Comparison of ENCODE assay signal across 9 mouse cellular contexts in genomic region chr1:126817381-126818034, GRCm38 (mm10). TPM values are rescaled to one million over a fixed set of nuclear protein-coding genes. Genes with fewer than 3 reads are reported as not detected.
DNase-seq lines count a peak whose midpoint lies in the region; ATAC-seq and TF ChIP-seq lines count a peak whose summit lies in the region.
"Had no signal": no experiment of that assay in that cellular context is flagged by ENCODE, and none has a peak within 500 bp of the region (broad histone marks: within the 10 kb centered on the region; RNA-seq: fewer than 3 reads in every experiment).

No protein-coding gene starts in this region.

- TF ChIP-seq CTCF in liver, postnatal 0 days (IDR thresholded peaks at IDR 0.05; ENCODE audit: low read depth): no peak
- TF ChIP-seq CTCF in spleen, adult 2 months (IDR thresholded peaks at IDR 0.05; ENCODE audit: extremely low read depth, insufficient read depth, insufficient read length, insufficient replicate concordance): no peak

- TF ChIP-seq POLR2A in spleen, adult 2 months (IDR thresholded peaks at IDR 0.05; ENCODE audit: low read depth, low read length): no peak

- no peaks in the 10 kb centered on the region for H3K27me3 ChIP-seq in kidney, embryonic 14.5 days (ENCODE audit: control insufficient read depth, insufficient read depth, low read length)
- H3K27me3 ChIP-seq in heart, embryonic 16.5 days (ENCODE audit: control insufficient read depth, insufficient read depth, low read length): no peaks in the 10 kb centered on the region
- H3K27me3 ChIP-seq in liver, postnatal 0 days (ENCODE audit: insufficient read depth, low read length): peaks cover under 1% of the 10 kb centered on the region; the same call in 1 of the 2 replicates
- H3K27me3 ChIP-seq in spleen, adult 2 months (ENCODE audit: control insufficient read depth, insufficient read depth, low read length): no peaks in the 10 kb centered on the region

- H3K4me3 ChIP-seq in kidney, embryonic 14.5 days (ENCODE audit: low read length): no peak overlapping the region
- H3K4me3 ChIP-seq in heart, embryonic 16.5 days (ENCODE audit: low read length): no peak overlapping the region
- no peak overlapping the region for H3K4me3 ChIP-seq in liver, postnatal 0 days (ENCODE audit: low read depth, low read length)
- H3K4me3 ChIP-seq in spleen, adult 2 months (ENCODE audit: extremely low read depth, insufficient read depth, insufficient read length): no peak overlapping the region

- DNase-seq in kidney, adult 9 months: no peak
- peak; percentile 34 for DNase-seq in embryo, embryonic 10 days (ENCODE audit: low spot score)
- peak; percentile 54 for DNase-seq in liver, postnatal 0 days
- peak; percentile 45 to 63 for DNase-seq in spleen, adult 2 months (ENCODE audit: low read depth in 1 of 2, low spot score in 2 of 2)
- DNase-seq in cerebellum, postnatal 4 days (ENCODE audit: low spot score in 2 of 2): no peak
- no peak for DNase-seq in left cerebral cortex, postnatal 4 days

- 30% methylated on average over 9 of the region's 9 CpGs for WGBS in kidney, embryonic 14.5 days
- 20% methylated on average over 9 of the region's 9 CpGs for WGBS in heart, embryonic 16.5 days
- WGBS in liver, postnatal 0 days (ENCODE audit: insufficient replicate concordance): 16% methylated on average over 9 of the region's 9 CpGs
- 11% methylated on average over 9 of the region's 9 CpGs for WGBS in spleen, adult 2 months

- no peak overlapping the region for H3K27ac ChIP-seq in kidney, embryonic 14.5 days (ENCODE audit: low read depth, low read length)
- peak overlapping the region; percentile 22 for H3K27ac ChIP-seq in heart, embryonic 16.5 days (ENCODE audit: low read length)
- no peak overlapping the region for H3K27ac ChIP-seq in liver, postnatal 0 days (ENCODE audit: low read depth)
- H3K27ac ChIP-seq in spleen, adult 2 months (ENCODE audit: insufficient read depth, low read length): no peak overlapping the region

- H3K36me3 ChIP-seq in kidney, embryonic 14.5 days (ENCODE audit: control insufficient read depth, insufficient read depth, low read length): no peaks in the 10 kb centered on the region
- 0 out of 2 replicates have a peak, but pooled peaks cover 4% of the 10 kb centered on the region for H3K36me3 ChIP-seq in heart, embryonic 16.5 days (ENCODE audit: control insufficient read depth, insufficient read depth)
- H3K36me3 ChIP-seq in liver, postnatal 0 days (replicated peaks; ENCODE audit: insufficient read depth, low read length): no peaks in the 10 kb centered on the region
- H3K36me3 ChIP-seq in spleen, adult 2 months (ENCODE audit: control insufficient read depth, insufficient read depth, low read length): no peaks in the 10 kb centered on the region
- H3K36me3 ChIP-seq: G1E had no signal

- H3K9me3 ChIP-seq in kidney, embryonic 14.5 days (ENCODE audit: control insufficient read depth, low read length): 0 out of 2 replicates have a peak, but pooled peaks cover 3% of the 10 kb centered on the region
- peaks cover 7% of the 10 kb centered on the region for H3K9me3 ChIP-seq in heart, embryonic 16.5 days (replicated peaks; ENCODE audit: control insufficient read depth, low read length)
- H3K9me3 ChIP-seq in liver, postnatal 0 days (ENCODE audit: low read length): 0 out of 2 replicates have a peak, but pooled peaks cover 2% of the 10 kb centered on the region

- intact Hi-C loops in left cerebral cortex, postnatal 4 days (cut with DNase I): no loop called here

- peak; percentile 39 for ATAC-seq in kidney, embryonic 14.5 days (ENCODE audit: low FRiP score, low TSS enrichment)
- ATAC-seq in heart, embryonic 16.5 days (replicated peaks; ENCODE audit: extremely low read depth, insufficient read depth, low FRiP score): peak; percentile 84
- ATAC-seq in liver, postnatal 0 days: peak; percentile 62

- no peak for TF ChIP-seq EP300 in liver, postnatal 0 days (IDR thresholded peaks at IDR 0.05; ENCODE audit: low read depth)

- no peaks in the 10 kb centered on the region for H3K4me1 ChIP-seq in kidney, embryonic 14.5 days (ENCODE audit: control insufficient read depth, insufficient read depth, low read length)
- H3K4me1 ChIP-seq in heart, embryonic 16.5 days (ENCODE audit: control insufficient read depth, insufficient read depth, low read length): peaks cover 11% of the 10 kb centered on the region
- peaks cover 2% of the 10 kb centered on the region; the same call in 1 of the 2 replicates for H3K4me1 ChIP-seq in liver, postnatal 0 days (ENCODE audit: insufficient read depth)
- H3K4me1 ChIP-seq in spleen, adult 2 months (ENCODE audit: control insufficient read depth, insufficient read depth, insufficient read length): peaks cover 5% of the 10 kb centered on the region; the same call in 1 of the 2 replicates

- H3K4me2 ChIP-seq in kidney, embryonic 14.5 days (replicated peaks; ENCODE audit: low read depth, low read length): no peak overlapping the region
- peak overlapping the region; percentile 5 for H3K4me2 ChIP-seq in heart, embryonic 16.5 days (ENCODE audit: low read depth, low read length)
- H3K4me2 ChIP-seq in liver, postnatal 0 days (ENCODE audit: low read depth, low read length): no peak overlapping the region

- H3K9ac ChIP-seq in kidney, embryonic 14.5 days (ENCODE audit: low read depth, low read length): no peak overlapping the region
- H3K9ac ChIP-seq in heart, embryonic 16.5 days (ENCODE audit: low read length): no peak overlapping the region
- H3K9ac ChIP-seq in liver, postnatal 0 days (replicated peaks): no peak overlapping the region

RNA-seq across cellular contexts. Expression of gene Nckap5, which starts 13.1 kb away (rescaled TPM):
- polyA plus RNA-seq in kidney, embryonic 14.5 days (2014; fragmentation: Nextera tagmentation; extraction: Ambion mirVana): 2.9 and 3.2 TPM in 2 replicates
- polyA plus RNA-seq in heart, embryonic 16.5 days (2015; fragmentation: Nextera tagmentation; extraction: Ambion mirVana): 8.0 and 11.6 TPM in 2 replicates
- 1.1 and 1.4 TPM in 2 replicates for polyA plus RNA-seq in liver, postnatal 0 days (2015; fragmentation: Nextera tagmentation; extraction: Ambion mirVana)
- polyA plus RNA-seq in spleen, adult 2 months (2012; rRNA removed): 0.26 and 0.47 TPM in 2 replicates
- 10 to 100 TPM; 25.5 to 25.8 TPM for total RNA-seq in left cerebral cortex, postnatal 4 days (2021)

Comparison
In these comparisons a context has a peak if more than half of its experiments do, and no peak if none do; other contexts are left out.
1. DNase-seq: peak in embryo, embryonic 10 days (single experiment), liver, postnatal 0 days (single experiment) and spleen, adult 2 months (2 of 2); none in kidney, adult 9 months (single experiment), cerebellum, postnatal 4 days (0 of 2) and left cerebral cortex, postnatal 4 days (single experiment).
2. Peak in every context shown above with its lines, with median percentiles within 50 percentile points of each other: ATAC-seq.